Mouse (Mus musculus) limb, embryonic 10.5 days (tissue): Measurements from ENCODE around the gene Cbx7. TPM values are rescaled to one million over a fixed set of nuclear protein-coding genes. Genes with fewer than 3 reads are reported as not detected.

Experiments
- DNase-seq: peaks from one replicate; pipeline ENCODE4 v3.0.0-alpha.2; 2017; ENCODE audit warnings: low spot score
- H3K27ac ChIP-seq: fragments of 300-500 bp; sonication (generic); 2 replicates; pipeline ENCODE4 v1.5.1; 2016; ENCODE audit warnings: mild to moderate bottlenecking
- H3K27me3 ChIP-seq: fragments of 300-500 bp; sonication (generic); 2 replicates; pipeline ENCODE4 v1.6.1; 2016; ENCODE audit warnings: low read depth, mild to moderate bottlenecking; ENCODE audit not compliant: poor library complexity, severe bottlenecking
- H3K36me3 ChIP-seq: fragments of 300-500 bp; sonication (generic); 2 replicates; pipeline ENCODE4 v1.6.1; 2016; ENCODE audit warnings: mild to moderate bottlenecking, moderate library complexity
- H3K4me1 ChIP-seq: fragments of 300-500 bp; sonication (generic); 2 replicates; pipeline ENCODE4 v1.6.1; 2016
- H3K4me3 ChIP-seq: fragments of 300-500 bp; sonication (generic); 2 replicates; pipeline ENCODE4 v1.5.1; 2016; ENCODE audit warnings: mild to moderate bottlenecking, moderate library complexity
- H3K9me3 ChIP-seq: fragments of 300-500 bp; sonication (generic); replicated peaks from 2 replicates; pipeline ENCODE4 v1.6.1; 2016; ENCODE audit warnings: mild to moderate bottlenecking
- WGBS: fragments of 180-500 bp; shearing (Covaris S2); methylation state at CpG from one replicate; pipeline ENCODE4 v1.1.7; 2016; 5-methylcytosine and 5-hydroxymethylcytosine counted together
- polyA plus RNA-seq: library from polyadenylated mRNA; unstranded; fragments of >200 nt; fragmentation: Nextera tagmentation; extraction: Ambion mirVana; gene quantifications from 2 replicates; pipeline ENCODE4 v1.2.1, GENCODE M21; 2016

Gene Cbx7
- polyA plus RNA-seq, 1 experiment from 2014 or later: 1.3 TPM

DNA sequence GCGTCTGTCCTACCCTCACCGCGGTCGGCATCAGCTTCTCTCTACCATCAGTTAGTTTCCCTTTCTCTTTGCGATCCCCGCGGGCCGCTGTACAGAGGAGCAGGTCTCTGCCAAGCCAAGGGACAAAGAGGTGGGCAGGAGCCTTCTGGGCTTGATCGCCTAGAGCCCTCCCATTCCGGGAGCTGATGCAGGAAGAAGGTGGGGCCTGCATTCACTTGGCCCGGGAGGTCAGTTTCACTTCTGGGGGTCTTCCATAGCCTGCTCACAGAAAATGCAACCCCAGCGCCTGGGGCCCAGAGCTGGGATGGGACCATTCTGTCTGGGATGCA, 78.7 kb downstream of the Cbx7 start:
- peak overlapping the region; percentile 78 for H3K27ac ChIP-seq
- H3K36me3 ChIP-seq: no peaks in the 10 kb centered on the region
- H3K4me1 ChIP-seq: peaks cover 14% of the 10 kb centered on the region
- H3K9me3 ChIP-seq: no peaks in the 10 kb centered on the region
- peak overlapping the region; percentile 53 for H3K4me3 ChIP-seq
- WGBS: 1% methylated on average over 12 of the region's 12 CpGs
- peak; percentile 61 for DNase-seq
- peaks cover 49% of the 10 kb centered on the region for H3K27me3 ChIP-seq

DNA sequence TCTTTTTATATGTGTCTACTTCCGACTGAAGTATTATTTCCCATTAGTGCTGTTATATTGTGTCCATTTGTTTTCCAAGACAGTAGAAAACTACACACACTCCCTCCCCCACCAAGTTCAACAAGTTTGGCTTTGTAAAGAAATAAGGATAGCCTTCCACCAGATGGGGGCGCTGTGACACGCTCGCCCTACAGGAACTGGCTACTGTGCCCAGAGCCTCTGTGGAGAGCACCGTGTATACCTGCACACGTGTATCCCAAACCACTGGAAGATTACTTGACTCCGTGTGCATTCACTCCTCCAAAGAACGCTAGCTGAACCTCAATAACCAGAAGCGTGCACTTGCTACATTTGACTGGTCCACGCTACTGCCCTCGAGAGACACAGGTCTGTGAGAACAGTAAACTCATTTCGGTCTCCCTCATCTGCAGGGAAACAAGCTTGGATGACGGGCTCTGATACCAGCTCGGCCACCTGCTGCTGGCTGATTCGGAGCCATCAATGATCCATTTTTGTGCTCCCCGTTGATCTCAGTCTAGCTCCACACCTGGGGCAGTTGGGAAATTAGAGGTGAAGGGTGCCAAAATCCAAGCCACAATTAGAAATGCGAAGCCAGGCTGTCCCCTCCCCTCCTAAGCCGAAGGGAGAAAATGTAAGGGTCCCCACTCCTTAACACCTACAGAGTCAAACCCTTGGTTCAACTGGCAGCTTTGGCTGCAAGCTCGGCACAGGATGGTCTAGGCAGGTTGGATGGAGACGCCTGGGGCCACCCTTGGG, 79.3 kb downstream of the Cbx7 start, which contains the start of gene Apobec3:
Gene Apobec3, plus strand, starts transcription at position 224 of the 777 bp plus-strand sequence.
- DNase-seq: peak; percentile 70
- H3K4me3 ChIP-seq: peak within 1 kb of the TSS; percentile 53
- H3K27ac ChIP-seq: peak within 1 kb of the TSS; percentile 78
- WGBS: 3% methylated on average over 20 of the region's 20 CpGs
- no peaks in the 10 kb centered on the region for H3K36me3 ChIP-seq
- H3K4me1 ChIP-seq: peaks cover 14% of the 10 kb centered on the region
- no peaks in the 10 kb centered on the region for H3K9me3 ChIP-seq
- H3K27me3 ChIP-seq: peaks cover 49% of the 10 kb centered on the region

DNA sequence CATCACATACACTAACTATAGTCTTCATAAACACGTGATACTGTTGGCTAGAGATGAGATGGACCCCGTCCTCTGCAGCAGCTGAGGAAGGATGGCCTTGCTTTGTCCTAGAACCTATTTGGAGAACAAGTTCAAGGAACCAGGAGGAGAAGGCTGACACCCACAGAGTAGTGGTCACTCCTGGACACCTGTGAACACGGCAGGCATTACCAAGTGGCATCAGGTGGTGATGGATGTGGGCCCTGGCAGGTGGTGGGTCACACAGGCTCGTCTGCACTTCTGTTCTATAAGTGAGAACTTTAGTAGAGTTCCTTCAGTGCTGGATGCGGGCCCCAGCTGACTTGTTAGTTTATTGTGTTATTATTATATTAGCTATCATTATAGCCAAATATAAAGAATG, 86.1 kb downstream of the Cbx7 start:
- H3K4me3 ChIP-seq: no peak overlapping the region
- H3K36me3 ChIP-seq: no peaks in the 10 kb centered on the region
- H3K9me3 ChIP-seq: no peaks in the 10 kb centered on the region
- WGBS: 78% methylated on average over 5 of the region's 5 CpGs
- peaks cover 10% of the 10 kb centered on the region for H3K4me1 ChIP-seq
- DNase-seq: no peak
- peaks cover 31% of the 10 kb centered on the region; the same call in 1 of the 2 replicates for H3K27me3 ChIP-seq
- H3K27ac ChIP-seq: no peak overlapping the region

DNA sequence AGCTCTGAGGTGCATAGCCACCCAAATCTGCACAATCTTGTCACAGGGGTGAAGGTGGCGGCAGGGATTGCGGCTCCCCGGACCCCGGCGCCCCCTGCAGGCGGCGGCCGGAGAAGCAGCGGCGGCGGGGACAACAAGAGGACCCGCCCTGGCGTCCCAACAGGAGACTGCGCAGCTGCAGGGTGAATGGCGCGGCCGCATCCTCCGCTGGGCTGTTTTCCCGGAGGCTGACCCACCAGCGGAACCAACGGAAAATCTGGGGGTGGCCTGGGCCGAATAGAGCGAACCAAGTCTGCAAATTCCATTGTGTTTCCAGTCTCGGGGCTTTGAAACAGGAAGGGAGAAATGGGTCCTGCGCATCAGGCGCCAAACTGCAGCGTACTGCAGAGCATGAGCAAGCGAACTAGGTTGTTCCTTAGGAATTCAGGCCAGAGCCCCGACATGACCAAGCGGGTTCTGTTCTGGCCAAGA, 87.5 kb downstream of the Cbx7 start:
- Histone ChIP-seq H3K27me3 (peaks cover 24% of the 10 kb centered on the region; the same call in 1 of the 2 replicates), H3K27ac (peak overlapping the region; percentile 87), H3K4me3 (peak overlapping the region; percentile 58), H3K9me3 (no peaks in the 10 kb centered on the region), H3K36me3 (no peaks in the 10 kb centered on the region), H3K4me1 (peaks cover 10% of the 10 kb centered on the region)
- peak; percentile 95 for DNase-seq
- under 1% methylated on average over 30 of the region's 30 CpGs for WGBS

DNA sequence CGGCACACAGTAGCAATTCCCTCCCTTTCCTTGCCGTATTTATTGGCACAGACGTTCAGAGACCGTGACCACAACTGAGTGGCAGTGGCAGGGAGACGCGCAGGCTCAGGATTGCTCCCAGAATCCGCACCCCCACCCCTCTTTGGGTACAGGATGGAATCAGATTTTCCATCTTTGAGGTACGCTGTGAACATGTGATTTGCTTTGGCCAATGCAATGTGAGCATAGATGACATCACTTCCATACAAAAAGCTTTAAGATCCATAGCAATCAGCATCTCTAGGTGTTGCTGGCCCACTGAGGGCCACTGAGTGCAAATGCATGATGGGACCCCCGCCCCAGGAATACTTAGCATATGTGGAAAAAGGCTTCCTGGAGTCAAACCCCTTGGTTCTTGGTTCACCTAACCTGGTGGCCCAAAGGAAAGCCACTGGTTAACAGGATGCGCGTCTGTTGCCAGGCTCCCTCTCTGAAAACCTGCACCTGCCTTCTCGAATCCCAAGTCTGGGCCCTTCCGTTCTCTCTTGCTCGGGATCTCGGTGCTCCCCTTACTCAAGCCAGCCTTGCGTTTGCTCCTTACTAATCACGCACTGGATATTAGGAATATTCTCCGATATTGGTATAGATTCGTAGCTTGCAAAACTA, 88.2 kb downstream of the Cbx7 start:
- peak overlapping the region; percentile 58 for H3K4me3 ChIP-seq
- H3K27ac ChIP-seq: 0 out of 2 replicates have a peak overlapping the region, but pooled peaks have one; percentile 14
- no peak for DNase-seq

DNA sequence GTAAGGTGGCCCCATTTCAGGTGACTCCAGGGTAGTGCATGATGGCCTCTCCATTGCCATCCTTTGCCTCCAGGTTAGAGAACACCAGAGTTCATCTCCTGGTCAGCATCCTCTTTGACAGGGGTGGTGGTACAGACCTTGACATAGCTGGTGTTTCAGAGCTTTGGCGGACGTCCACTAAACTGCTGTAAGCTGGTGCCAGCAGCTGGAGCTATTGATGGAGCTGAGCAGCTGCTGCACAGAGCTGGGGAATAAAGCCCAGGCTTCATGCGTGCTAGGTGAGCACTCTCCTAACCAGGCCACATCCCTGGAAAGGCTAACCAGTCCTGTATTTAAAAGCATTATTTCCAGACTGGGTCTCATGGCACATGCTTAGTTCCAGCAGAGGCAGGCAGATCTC, 90.4 kb downstream of the Cbx7 start:
- 81% methylated on average over 3 of the region's 3 CpGs for WGBS
- H3K27me3 ChIP-seq: peaks cover 24% of the 10 kb centered on the region; the same call in 1 of the 2 replicates
- H3K9me3 ChIP-seq: no peaks in the 10 kb centered on the region
- no peak overlapping the region for H3K27ac ChIP-seq
- H3K4me3 ChIP-seq: no peak overlapping the region
- H3K36me3 ChIP-seq: no peaks in the 10 kb centered on the region
- no peak for DNase-seq
- H3K4me1 ChIP-seq: peaks cover 10% of the 10 kb centered on the region

More for the DNA sequence above, 88.2 kb downstream of the Cbx7 start:
- WGBS: 29% methylated on average over 19 of the region's 19 CpGs
- H3K27me3 ChIP-seq: peaks cover 24% of the 10 kb centered on the region; the same call in 1 of the 2 replicates
- H3K9me3 ChIP-seq: no peaks in the 10 kb centered on the region
- H3K36me3 ChIP-seq: no peaks in the 10 kb centered on the region
- peaks cover 10% of the 10 kb centered on the region for H3K4me1 ChIP-seq

DNA sequence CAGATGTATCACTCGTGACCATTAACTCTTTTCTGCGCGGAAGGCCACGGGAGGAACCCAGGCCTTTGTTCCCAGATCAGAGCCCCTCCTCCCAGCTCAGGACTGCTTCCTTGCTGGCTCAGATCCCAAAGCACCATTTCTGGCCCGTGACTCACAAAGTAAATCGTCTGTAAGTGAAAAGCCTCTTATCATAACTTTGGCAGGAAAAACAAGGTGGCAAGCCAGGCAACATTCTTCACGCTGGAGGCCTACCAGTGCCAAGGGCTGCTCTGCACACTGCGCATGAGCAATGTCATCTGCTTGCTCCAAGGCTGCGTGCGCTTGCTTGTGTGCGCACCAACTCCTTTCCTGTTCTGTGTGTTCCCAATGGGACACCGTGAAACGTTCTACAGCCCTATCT, 91.6 kb downstream of the Cbx7 start:
- H3K27me3 ChIP-seq: peaks cover 24% of the 10 kb centered on the region; the same call in 1 of the 2 replicates
- peaks cover 10% of the 10 kb centered on the region for H3K4me1 ChIP-seq
- no peak for DNase-seq
- H3K27ac ChIP-seq: no peak overlapping the region
- no peaks in the 10 kb centered on the region for H3K9me3 ChIP-seq
- WGBS: 71% methylated on average over 13 of the region's 13 CpGs
- H3K4me3 ChIP-seq: no peak overlapping the region
- H3K36me3 ChIP-seq: no peaks in the 10 kb centered on the region

DNA sequence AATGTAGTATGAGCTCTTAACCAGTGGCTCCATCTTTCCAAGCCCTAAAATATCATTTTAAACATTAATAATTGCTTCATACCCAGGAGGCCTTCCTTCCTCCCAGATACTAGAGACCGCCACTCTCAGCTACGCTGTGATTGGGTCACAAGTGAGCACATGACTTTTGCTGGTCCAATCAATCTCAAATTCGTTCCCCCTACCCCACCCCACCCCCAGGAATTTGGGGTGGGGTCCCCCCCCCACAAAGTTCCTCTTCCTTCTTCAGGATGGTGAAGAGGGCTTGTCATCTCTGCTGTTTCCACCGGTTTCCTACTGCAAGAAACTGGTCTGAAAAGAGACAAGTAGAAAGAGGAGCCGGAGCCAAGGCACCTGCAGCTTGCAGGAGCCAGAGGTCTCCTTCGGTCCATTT, 92.2 kb downstream of the Cbx7 start:
- Histone ChIP-seq H3K36me3 (no peaks in the 10 kb centered on the region), H3K27ac (no peak overlapping the region), H3K4me3 (no peak overlapping the region), H3K4me1 (peaks cover 10% of the 10 kb centered on the region), H3K27me3 (peaks cover 24% of the 10 kb centered on the region; the same call in 1 of the 2 replicates), H3K9me3 (no peaks in the 10 kb centered on the region)
- 74% methylated on average over 6 of the region's 6 CpGs for WGBS
- no peak for DNase-seq

DNA sequence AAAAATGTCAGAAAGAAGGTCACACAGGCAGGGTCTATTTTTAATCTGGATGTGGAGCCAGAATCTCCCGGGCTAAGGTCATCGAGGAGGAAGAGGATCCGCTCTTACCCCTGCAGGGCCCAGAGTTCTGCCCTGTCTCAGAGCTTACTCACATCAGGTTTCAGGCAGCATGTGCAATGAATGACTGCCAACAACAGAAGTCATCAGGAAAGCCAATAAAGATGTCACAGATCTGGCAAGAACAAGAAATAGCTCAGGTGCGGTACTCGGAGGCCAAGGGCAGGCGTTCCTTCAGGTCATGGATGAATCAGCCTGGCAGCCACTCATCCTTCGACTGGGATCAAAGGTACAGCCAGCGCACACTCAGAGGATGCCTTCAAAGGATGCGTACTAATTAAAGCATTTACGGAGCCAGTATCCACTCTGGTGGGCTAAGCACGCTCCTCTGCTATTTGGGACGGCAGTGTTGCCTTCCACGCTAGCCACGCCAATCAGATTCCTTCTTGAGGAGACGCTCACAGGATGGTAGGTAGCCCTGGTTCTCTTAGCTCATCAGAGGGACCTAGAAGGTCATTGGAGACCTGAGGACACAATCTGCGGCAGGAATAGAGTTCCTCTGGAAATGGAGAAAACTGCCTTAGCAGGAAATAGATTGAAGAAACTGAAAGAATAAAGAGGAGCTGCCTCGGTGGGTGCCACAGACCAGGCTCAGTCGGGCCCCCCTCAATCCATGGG, 95.5 kb downstream of the Cbx7 start:
- H3K27me3 ChIP-seq: 0 out of 2 replicates have a peak, but pooled peaks cover 1% of the 10 kb centered on the region
- DNase-seq: no peak
- WGBS: 87% methylated on average over 18 of the region's 18 CpGs

DNA sequence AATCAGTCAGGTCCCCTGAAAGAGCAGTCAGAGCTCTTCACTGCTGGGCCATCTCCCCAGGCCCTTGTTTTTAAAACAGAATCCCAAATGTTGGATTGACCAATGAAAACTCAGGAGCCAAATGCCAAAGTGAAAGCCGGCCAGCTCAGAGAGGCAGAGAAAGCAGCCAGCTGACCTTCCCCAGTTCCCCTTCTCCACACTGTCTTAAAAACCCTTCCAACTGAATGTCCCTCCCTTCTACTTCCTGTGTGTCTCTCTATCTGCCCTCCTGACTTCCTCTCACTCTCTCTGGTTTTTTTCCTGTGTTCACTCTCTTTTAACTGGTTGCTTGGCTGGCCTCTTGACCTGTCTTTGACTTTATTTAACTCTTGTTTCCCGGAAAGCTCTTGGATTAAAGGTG, 96.9 kb downstream of the Cbx7 start:
- H3K36me3 ChIP-seq: no peaks in the 10 kb centered on the region
- no peaks in the 10 kb centered on the region for H3K4me1 ChIP-seq
- no peak for DNase-seq
- H3K4me3 ChIP-seq: no peak overlapping the region
- no peak overlapping the region for H3K27ac ChIP-seq
- 72% methylated on average over 2 of the region's 2 CpGs for WGBS
- H3K27me3 ChIP-seq: no peaks in the 10 kb centered on the region
- no peaks in the 10 kb centered on the region for H3K9me3 ChIP-seq

More for the DNA sequence above, 95.5 kb downstream of the Cbx7 start:
- Histone ChIP-seq H3K27ac (no peak overlapping the region), H3K4me3 (no peak overlapping the region), H3K4me1 (no peaks in the 10 kb centered on the region), H3K9me3 (no peaks in the 10 kb centered on the region), H3K36me3 (no peaks in the 10 kb centered on the region)

DNA sequence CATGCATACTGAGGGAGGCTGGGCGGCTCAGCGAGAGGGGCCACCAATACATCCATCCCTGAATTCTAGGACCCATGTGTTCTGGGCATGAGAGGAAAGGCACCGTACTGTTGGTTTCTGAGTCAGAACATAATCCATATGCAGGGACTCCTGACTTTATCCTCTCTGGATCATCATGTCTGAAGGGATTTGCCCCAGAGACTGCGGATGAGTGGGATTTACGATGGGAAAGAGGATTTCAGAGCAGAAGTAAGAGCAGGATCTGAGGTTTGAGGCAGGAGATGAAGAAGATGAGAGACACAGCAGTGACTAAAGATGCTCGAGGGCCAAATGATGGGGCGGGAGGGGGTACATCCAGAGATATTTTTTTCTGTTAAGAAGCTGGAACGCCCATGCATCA, 97.4 kb downstream of the Cbx7 start:
- Histone ChIP-seq H3K9me3 (no peaks in the 10 kb centered on the region), H3K36me3 (no peaks in the 10 kb centered on the region), H3K4me3 (no peak overlapping the region), H3K4me1 (no peaks in the 10 kb centered on the region), H3K27me3 (no peaks in the 10 kb centered on the region), H3K27ac (no peak overlapping the region)
- no peak for DNase-seq
- 87% methylated on average over 8 of the region's 8 CpGs for WGBS

DNA sequence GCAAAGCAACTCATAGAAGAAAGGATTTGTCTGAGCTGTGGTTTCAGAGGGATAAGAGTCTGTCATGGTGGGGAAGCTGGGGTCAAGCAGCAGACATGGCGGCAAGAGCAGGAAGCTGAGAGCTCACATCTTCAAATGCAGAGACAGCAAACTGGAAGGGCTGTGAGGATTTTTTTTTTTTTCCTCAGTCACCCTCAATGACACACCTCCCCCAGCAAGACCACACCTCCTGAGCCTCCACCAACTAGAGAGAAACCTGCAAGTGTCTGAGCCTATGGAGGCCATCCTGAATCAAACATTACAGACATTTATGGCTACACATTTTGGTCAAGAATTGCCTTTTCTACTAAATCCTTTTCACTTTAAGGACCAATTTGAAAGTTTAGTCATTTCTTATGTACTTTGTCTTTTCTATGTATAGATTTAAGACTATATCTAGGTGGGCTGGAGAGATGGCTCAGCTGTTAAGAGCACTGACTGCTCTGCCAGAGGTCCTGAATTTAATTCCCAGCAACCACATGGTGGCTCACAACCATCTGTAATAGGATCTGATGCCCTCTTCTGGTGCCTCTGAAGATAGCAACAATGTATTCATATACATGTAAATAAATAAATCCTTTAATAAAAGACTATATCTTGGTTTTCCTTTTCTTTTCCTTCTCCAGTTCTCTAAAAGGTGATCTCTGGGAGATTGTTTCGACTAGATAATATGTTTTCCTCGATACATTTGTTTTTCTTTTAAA, 103.5 kb downstream of the Cbx7 start:
- Histone ChIP-seq H3K27ac (no peak overlapping the region), H3K9me3 (no peaks in the 10 kb centered on the region), H3K36me3 (no peaks in the 10 kb centered on the region), H3K27me3 (no peaks in the 10 kb centered on the region), H3K4me1 (peaks cover 9% of the 10 kb centered on the region), H3K4me3 (no peak overlapping the region)
- 78% methylated on average over 3 of the region's 3 CpGs for WGBS
- DNase-seq: no peak
